Mouse (Mus musculus) MEL (cell line): ENCODE results near the gene Retn.

Experiments used
- CHD2 ChIP-seq: IDR thresholded peaks from 2 replicates; pipeline ENCODE4 v1.6.1; 2011; ENCODE audit warnings: low read length, improper control_type of control experiment
- CTCF ChIP-seq, 3 experiments: IDR thresholded peaks in 2 of 3; conservative IDR thresholded peaks in 1 of 3; 2 replicates each; pipeline ENCODE4 v1.5.1; 2011 to 2012; ENCODE audit warnings: low read length in 3 of 3, low read depth in 2 of 3, mild to moderate bottlenecking in 2 of 3, improper control_type of control experiment in 1 of 3, inconsistent platforms in 1 of 3, mixed read lengths in 1 of 3, moderate library complexity in 1 of 3; ENCODE audit not compliant: control insufficient read depth in 1 of 3, insufficient read depth in 1 of 3, poor library complexity in 1 of 3, severe bottlenecking in 1 of 3
- E2F4 ChIP-seq: IDR thresholded peaks from 2 replicates; pipeline ENCODE4 v1.6.1; 2011; ENCODE audit warnings: low read depth, low read length, improper control_type of control experiment, borderline replicate concordance
- EP300 ChIP-seq, 2 experiments: IDR thresholded peaks; 2 replicates each; pipeline ENCODE4 v1.6.1; 2011; ENCODE audit warnings: improper control_type of control experiment in 2 of 2, low read length in 2 of 2, low read depth in 1 of 2, mild to moderate bottlenecking in 1 of 2
- HCFC1 ChIP-seq: IDR thresholded peaks from 2 replicates; pipeline ENCODE4 v1.6.1; 2012; ENCODE audit warnings: low read depth, mild to moderate bottlenecking, inconsistent platforms, low read length, improper control_type of control experiment, moderate library complexity
- MAFK ChIP-seq: IDR thresholded peaks from 2 replicates; pipeline ENCODE4 v1.6.1; 2011; ENCODE audit warnings: low read depth, mild to moderate bottlenecking, low read length, improper control_type of control experiment, borderline replicate concordance
- MAX ChIP-seq: IDR thresholded peaks from 2 replicates; pipeline ENCODE4 v1.6.1; 2011; ENCODE audit warnings: low read length, improper control_type of control experiment
- MXI1 ChIP-seq: IDR thresholded peaks from 2 replicates; pipeline ENCODE4 v1.6.1; 2011; ENCODE audit warnings: mild to moderate bottlenecking, low read depth, low read length, improper control_type of control experiment
- NELFE ChIP-seq: IDR thresholded peaks from 2 replicates; pipeline ENCODE4 v1.6.1; 2011; ENCODE audit warnings: low read depth, low read length, improper control_type of control experiment
- POLR2A ChIP-seq, 2 experiments: IDR thresholded peaks; 2 replicates each; pipeline ENCODE4 v1.6.1; 2011 to 2012; ENCODE audit warnings: low read length in 2 of 2, mild to moderate bottlenecking in 2 of 2, control low read depth in 1 of 2, improper control_type of control experiment in 1 of 2, low read depth in 1 of 2, moderate library complexity in 1 of 2; ENCODE audit not compliant: control insufficient read depth in 1 of 2, insufficient read depth in 1 of 2, poor library complexity in 1 of 2
- TBP ChIP-seq: IDR thresholded peaks from 2 replicates; pipeline ENCODE4 v1.8.0; 2011; ENCODE audit warnings: low read depth, low read length, improper control_type of control experiment
- UBTF ChIP-seq: IDR thresholded peaks from 2 replicates; pipeline ENCODE4 v1.6.1; 2012; ENCODE audit warnings: low read depth, mild to moderate bottlenecking, inconsistent platforms, low read length, improper control_type of control experiment, moderate library complexity, borderline replicate concordance; ENCODE audit not compliant: insufficient read depth
- USF2 ChIP-seq, 2 experiments: IDR thresholded peaks; 2 replicates each; pipeline ENCODE4 v1.6.1; 2011 to 2012; ENCODE audit warnings: improper control_type of control experiment in 2 of 2, low read length in 2 of 2, borderline replicate concordance in 1 of 2, inconsistent platforms in 1 of 2, low read depth in 1 of 2, mild to moderate bottlenecking in 1 of 2; ENCODE audit not compliant: insufficient read depth in 1 of 2
- ZMIZ1 ChIP-seq: IDR thresholded peaks from 2 replicates; pipeline ENCODE4 v1.6.1; 2012; ENCODE audit warnings: low read depth, mild to moderate bottlenecking, inconsistent platforms, low read length, improper control_type of control experiment, moderate library complexity

GRCm38 (mm10) chr8:3683408-3684176, 28.0 kb downstream of the Retn start:
- TF ChIP-seq USF2 (IDR thresholded peaks at IDR 0.05; ENCODE audit: borderline replicate concordance in 1 of 2, insufficient read depth in 1 of 2, low read depth in 1 of 2, low read length in 2 of 2): no peak
- no peak for TF ChIP-seq ZMIZ1
- no peak for TF ChIP-seq POLR2A (IDR thresholded peaks at IDR 0.05; ENCODE audit: control insufficient read depth in 1 of 2, insufficient read depth in 1 of 2, low read depth in 1 of 2, low read length in 2 of 2, poor library complexity in 1 of 2)
- TF ChIP-seq UBTF: no peak
- TF ChIP-seq HCFC1: no peak
- no peak for TF ChIP-seq MAFK
- no peak for TF ChIP-seq E2F4
- TF ChIP-seq EP300 (IDR thresholded peaks at IDR 0.05; ENCODE audit: low read depth in 1 of 2, low read length in 2 of 2): no peak
- TF ChIP-seq CTCF (IDR thresholded peaks at IDR 0.05 in 2 of 3, conservative IDR thresholded peaks at IDR 0.05 in 1 of 3; ENCODE audit: control insufficient read depth in 1 of 3, insufficient read depth in 1 of 3, low read depth in 2 of 3, low read length in 3 of 3, poor library complexity in 1 of 3, severe bottlenecking in 1 of 3): no peak
- TF ChIP-seq CHD2: no peak
- TF ChIP-seq MAX: no peak
- no peak for TF ChIP-seq NELFE
- TF ChIP-seq MXI1: no peak
- TF ChIP-seq TBP: no peak
